Mouse (Mus musculus) c-Kit-negative CD71-positive TER-119-positive erythroid progenitor cells, embryonic 14.5 days (primary cell): ENCODE results near the gene Acaca.
"Not testable (repeated sequence)": the region's sequence is repeated elsewhere in the genome, so short reads cannot be mapped to it uniquely, and the experiment has no call there.

ENCODE experiments used
- DNase-seq: peaks from one replicate; pipeline ENCODE4 v3.0.0-alpha.2; 2013; ENCODE audit warnings: low read depth, low spot score

Gene Acaca

DNA sequence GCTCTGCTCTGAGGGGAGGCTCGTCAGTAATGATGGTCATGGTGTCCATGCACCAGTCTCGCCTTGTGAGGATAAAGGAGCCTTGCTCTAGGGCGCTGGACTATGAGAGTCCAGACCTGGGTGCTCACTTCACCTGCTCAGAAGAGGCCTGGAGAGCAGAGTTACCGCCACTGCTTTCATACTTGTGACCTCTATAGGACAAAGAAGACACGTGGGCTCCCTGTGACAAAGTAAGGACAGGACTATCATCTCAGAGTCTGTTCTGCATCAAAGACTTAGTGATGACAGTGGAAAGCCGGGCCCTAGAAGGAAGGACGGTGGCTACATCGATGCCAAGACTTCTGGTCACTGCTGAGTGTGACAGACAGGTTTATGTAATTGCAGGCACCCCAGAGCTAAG, 261.7 kb downstream of the Acaca start:
- no peak for DNase-seq

DNA sequence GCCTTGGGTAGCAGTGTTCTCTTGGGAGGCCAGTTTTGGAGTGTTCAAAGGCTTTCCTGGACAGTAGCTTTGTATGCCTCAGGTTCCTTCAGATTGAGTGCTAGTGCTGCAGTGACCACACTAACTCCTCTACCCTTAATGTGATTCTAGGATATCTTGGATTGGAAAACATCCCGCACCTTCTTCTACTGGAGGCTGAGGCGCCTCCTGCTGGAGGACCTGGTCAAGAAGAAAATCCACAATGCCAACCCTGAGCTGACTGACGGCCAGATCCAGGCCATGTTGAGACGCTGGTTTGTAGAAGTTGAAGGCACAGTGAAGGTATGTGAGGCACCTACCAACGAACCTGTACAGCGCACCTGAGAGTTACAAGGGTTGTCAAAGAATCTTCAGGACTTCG, 262.6 kb downstream of the Acaca start:
- not testable (repeated sequence) for DNase-seq

DNA sequence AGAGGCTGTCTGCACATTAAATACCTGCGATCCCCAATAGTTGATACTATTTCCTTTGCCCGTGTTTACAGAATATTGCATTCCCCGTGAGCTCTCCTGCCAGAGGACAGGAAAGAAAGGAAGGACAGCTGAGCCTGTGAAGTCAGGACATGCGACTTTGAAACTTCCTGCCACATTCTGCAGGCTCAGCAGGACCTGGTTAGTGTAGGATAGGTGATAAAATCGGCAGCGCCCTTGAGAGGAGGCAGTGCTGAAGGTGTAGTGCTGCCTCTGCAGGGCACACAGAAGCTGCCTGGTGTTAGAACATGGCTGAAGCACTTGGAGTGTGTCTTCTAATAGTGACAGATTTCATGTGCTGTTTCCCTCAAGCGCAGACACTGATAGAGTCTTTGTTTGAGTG, 264.1 kb downstream of the Acaca start:
- no peak for DNase-seq

DNA sequence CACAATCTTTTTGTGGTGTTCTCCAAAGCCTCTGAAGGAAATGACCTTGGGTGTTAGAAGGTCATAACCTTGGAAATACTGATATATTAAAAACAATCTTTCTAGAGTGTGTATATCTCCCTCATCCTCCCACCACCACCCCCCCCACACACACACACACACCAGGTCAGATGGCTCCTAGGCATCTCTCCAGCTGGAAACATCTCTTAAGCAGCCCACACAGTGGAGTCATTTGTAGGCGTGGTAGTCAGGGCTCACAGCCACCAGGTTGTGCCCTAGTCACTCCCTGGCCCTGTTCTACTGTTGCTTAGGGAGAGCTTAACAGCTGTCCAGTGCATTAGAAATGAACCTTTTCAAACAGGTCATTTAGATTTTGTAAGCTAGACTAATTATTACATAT, 265.5 kb downstream of the Acaca start:
- DNase-seq: no peak

DNA sequence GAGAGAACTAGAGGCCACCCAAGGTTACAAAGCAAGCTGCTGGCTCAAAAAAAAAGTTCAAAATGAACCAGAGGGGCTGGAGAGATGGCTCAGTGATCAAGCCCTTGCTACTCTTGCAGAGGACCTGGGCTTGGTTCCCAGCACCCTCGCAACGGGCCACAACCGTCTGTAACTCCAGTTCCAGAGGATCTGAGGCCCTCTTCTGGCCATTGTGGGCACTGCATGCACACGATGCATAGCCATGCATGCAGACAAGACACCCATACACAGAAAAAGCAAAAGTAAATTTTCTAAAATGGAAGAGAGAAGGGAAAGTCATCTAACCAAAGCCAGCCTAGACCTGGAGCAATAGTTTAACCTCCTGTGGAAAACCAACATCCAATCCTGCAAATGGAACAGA, 277.3 kb downstream of the Acaca start:
- no peak for DNase-seq

DNA sequence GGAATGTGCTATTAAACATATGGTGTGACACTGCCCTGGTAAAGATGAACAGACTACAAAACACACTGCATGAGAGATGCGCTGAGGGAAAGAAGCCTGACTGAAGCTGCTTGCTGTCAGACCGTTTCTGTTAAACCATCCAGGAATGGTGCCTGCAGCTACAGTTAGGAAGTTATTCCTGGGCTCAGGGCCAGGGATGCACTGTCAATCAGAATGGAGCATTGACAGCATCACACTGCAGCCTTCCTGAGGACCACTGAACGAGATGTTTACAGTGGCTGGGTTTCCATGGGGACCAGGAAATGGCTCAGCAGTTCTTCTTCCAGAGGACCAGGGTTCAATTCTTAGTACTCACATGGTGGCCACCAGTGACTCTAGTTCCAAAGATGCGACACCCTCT, 280.9 kb downstream of the Acaca start:
- DNase-seq: no peak

DNA sequence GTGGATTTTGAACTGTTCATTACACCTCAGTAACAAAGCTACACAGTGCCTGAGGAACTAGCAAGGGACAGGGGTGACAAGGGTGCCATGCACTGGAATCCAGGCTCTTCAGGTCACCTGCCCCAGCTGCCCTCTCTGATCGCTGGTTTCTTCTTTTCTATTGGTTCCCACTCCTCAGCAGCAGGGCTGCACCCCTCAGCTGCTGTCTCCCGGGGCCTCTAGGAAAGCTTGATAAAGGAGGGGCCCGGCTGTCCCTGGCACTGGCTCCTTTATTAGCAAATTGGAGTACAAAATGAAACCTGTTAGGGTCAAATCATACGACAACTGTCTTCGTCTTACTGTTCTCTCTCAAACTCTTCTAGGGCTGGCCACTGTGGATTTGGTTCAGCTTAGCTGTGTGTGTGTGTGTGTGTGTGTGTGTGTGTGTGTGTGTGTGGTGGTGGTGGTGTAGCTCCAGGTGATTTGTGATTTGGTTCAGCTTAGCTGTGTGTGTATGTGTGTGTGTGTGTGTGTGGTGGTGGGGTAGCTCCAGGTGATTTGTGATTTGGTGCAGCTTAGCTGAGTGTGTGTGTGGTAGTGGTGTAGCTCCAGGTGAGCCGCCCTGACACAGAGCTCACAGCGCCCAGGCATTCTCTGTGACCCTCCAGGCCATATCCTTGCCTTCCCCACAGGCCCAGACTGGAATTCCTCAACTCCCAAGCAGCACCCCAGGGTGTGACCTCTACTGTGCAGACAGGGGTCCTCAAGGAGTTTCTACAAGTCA, 281.6 kb downstream of the Acaca start:
- DNase-seq: no peak

DNA sequence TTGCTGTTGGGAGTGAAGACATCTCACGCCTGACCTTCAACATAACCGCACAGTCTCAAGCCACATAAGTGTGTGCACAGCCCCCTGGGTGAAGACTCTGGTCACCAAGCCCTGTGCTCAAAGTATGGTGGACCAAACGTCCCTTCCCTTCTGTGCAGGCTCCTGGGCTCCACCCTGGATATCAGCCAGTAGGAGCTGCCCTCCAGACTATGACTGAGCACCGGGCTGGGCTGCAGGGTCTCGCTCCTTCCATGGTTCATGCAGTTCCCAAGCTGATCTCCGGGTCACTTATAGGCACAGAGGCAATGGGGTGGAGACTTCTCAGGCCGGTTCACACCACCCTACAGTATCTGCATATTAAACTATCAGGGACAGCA, 282.2 kb downstream of the Acaca start:
- no peak for DNase-seq

DNA sequence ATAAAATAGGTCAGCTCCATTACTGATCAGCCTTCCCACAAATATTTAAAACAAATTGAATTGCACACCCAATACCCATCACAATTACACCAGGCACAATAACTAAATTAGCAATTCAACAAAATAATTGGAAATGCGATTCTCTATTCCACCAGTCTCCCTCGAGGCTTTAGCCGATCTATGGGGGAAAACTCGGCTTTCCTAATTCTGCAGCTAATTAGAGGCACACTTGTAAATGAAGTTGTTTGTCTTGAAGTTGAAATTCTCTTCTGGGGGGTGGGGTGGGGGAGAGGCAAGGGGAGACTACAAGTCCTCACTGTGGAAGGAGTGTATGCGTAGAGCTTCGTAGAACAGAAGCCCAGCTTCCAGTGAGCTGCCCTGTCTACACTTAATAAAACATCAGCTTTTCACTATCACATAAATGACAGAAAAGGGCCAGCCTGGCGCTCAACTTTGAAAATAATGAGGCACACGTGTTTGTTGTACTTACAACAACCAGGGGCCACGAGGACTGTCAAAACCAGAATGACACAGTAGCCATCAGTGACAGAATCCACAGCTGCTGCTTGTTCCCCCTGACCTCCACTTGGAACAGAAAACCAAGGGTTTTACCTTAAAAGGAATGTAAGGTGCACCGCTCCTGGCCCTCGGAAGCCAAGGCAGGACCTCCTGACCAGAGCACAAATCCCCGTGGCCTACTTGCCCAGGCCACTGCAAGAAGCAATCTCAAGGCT, 282.9 kb downstream of the Acaca start:
- no peak for DNase-seq

DNA sequence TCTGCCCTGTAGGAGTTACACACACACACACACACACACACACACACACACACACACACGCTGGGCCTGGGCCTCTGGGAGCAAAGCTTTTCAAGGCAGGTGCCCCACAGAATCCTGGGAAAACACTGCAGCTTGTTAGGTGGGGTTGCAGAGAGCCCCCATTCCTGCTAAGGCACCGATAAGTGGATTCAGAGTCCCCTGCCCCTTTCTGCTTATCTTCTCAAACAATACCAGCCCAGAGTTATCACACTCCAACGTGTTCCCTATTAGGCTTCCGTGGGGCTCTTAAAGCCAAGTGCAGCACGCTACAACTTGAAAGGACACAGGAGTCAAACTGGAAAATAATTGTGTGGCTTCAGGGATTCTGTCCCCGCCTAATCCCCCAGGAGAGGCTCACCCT, 283.6 kb downstream of the Acaca start:
- DNase-seq: no peak

DNA sequence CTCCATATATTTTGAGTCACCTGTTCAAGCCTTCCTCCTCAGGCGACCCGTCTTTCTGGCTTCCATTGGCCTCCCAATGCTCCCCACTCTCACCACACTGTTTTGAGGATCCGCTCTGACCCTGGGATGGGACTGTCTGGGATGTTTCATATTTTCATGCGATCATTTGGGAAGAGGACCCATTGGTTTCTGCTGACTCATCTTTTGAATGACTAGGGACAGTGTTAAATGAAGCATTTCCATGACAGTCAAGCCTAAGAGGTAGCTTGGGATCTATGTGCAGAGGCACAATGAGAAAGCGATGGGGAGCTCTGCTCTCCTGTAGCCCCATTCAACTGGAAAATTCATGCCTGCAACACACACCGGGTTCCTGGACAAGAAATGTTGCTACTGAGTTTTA, 291.3 kb downstream of the Acaca start:
- no peak for DNase-seq

DNA sequence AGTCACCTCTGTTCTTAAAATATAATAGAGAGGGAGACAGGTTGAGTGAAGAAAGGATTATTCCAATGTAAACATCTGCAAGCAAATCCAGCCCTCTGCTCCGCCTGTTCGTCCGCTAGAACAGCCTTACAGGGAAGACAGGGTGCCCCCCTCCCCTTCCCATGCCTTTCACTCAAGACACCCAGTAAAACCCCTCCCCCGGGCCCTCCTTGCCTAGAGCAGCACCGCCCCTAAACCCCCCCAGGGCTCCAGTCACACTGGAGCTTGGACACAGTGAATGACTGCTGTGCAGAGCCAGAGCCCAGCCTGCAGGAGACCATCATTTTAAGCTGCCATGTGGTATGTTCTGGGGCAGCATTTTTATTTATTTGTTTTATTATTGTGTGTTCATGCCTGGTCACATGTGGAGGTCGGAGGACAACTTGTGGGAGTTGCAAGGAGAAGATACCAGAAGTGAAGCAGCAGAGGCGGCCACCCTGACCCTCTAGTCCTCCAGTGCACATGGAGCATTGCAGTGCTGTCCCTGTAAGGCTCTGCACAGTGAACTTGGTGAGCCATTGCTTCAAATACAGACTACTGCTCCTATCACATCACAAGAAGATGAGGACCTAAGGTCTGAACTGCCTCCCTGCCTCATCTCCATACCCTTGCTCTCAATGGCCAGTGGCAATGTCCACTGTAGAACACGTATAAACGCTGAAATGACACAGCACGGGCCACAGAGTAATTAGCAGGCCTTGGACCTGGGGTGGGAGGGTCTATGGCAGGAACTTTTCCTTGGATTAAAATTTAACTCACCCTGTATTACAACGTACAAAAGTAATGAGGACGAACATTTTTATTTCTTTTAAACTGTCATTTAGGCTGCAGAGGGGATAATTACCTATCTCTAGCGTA, 296.5 kb downstream of the Acaca start:
- no peak for DNase-seq

DNA sequence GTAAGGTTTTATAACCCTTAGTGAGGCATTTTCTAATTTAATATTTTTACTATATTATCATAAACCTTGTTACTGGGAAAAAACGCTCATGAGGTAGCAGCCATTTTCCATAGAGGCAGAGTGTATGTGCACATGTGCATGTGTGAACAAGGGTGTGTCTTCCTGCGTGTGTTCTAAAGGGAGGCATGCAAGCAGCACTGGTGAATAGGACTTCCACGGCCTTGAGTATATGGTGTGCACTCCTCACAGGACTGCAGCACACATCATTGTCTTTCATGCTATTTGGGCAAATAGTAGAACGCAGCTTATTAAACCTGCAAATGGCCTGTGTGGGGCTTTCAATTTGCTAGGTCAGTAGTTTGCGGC, 297.1 kb downstream of the Acaca start:
- DNase-seq: no peak

DNA sequence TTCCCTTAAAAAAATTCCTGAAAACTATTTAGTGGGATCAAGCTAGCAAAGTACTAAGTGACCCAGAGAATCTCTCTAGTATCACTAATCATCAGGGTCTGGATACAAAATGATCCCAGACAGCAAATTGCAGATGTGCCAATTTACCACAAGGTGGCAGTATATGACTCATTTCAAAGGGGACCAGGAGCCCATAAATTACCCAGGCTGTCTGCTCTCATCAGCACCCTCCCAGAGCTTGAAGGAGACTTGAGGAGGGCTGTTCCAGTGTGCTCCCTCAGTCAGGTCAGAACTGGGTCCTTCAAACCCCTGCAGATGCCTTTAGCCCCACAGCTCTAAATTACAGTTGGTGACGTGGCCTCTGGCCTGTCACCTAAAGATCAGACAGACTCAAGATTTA, 300.1 kb downstream of the Acaca start:
- peak; percentile 40 for DNase-seq

DNA sequence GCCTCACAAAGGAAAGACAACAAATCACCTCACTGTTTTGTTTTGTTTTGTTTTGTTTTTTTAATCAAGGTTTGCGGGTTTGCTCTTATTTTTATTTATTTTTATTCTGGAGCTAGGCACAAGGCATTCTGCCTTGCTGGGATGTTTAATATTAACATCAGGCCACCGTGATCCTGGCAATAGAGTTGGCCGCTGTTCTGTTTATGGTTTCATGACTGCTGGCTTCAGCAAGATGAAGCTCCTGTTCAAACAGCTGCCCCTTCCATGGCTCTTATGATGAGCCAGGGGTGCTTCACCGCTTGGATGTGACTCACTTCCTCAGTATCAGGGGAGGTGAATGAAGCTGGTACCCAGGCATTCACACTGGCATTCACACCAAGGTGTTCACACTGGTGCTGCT, 300.9 kb downstream of the Acaca start:
- DNase-seq: no peak

DNA sequence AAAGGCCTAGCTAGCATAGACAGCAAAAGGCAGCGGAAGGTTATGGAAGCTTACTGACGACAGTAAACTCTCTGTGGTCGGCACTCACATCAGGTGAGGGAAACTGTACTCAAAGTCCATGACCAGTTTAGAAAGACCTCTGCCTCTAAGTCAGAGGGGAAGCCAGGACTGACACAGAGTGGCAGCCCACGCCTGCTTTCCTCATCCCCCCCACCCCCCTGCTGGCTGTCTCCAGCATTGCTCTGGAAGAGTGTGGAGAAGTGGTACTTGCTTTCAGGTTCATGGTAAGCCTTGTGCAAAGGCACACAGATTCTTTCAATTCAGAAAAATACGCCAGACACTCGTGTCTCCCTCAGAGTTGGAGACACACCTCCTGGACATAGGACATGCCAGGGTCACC, 305.4 kb downstream of the Acaca start:
- no peak for DNase-seq

DNA sequence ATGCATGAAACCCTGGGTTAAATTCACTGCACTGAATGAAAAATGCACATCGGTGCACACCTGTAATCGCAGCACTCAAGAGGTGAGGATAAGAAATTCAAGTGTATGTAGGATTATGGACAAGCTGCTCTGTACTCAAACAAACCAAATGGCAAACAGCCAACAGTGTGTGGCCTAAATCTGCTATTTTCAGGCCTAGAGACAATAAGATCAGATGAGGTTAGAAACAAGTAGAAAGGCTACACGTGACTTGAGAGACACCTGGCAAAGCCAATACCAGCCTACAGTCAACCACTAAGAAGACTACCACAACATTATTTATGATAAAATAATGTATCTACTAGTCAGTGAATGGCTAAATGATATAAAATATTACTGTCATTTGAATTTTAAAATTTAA, 310.9 kb downstream of the Acaca start:
- no peak for DNase-seq

DNA sequence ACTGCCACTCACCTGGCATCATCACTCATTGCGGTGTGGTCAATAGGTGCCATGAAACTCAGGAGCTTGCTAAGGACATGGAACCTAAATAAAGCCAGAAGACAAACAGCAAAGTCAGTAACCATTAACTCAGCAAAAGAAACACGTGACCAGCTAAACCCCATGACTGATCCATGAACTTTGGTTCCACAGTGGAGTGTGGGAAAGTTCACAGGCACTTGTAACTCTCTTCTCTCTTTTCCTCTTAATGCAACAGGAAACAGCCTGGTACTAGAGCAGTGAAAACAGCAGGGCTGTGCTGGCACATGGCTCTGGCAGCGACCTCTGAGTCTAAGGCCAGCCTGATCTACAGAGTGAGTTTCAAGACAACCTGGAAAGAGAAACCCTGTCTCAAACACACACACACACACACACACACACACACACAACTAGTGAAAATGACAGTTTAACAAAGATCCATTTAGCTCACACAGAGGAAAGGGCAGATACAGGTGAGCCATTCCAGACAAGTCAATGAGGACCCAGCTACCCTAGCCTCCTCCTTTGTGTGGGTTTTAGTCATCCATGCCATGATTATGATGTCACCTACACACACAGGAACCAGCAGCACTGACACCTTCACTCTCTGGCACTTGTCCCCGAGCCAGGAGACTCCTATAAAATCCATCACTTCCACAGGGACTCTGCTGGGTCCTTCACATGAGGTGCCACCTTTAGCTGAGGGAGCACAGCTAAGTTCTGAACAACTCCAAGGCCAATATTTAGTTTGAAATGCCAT, 313.3 kb downstream of the Acaca start:
- DNase-seq: no peak
